Mouse (Mus musculus) cortical plate, adult 2 months (tissue): ENCODE measurements around the gene Bcar3.

Experiments
- CTCF ChIP-seq: fragments of 200-500 bp; IDR thresholded peaks from 2 replicates; pipeline ENCODE4 v1.5.1; 2011; ENCODE audit warnings: mild to moderate bottlenecking, control low read depth, low read length; ENCODE audit not compliant: insufficient read depth; ENCODE audit errors: extremely low read depth
- POLR2A ChIP-seq: fragments of 200-500 bp; IDR thresholded peaks from 2 replicates; pipeline ENCODE4 v1.6.1; 2011; ENCODE audit warnings: mild to moderate bottlenecking, low read length, control low read depth; ENCODE audit not compliant: insufficient read depth; ENCODE audit errors: extremely low read depth

DNA sequence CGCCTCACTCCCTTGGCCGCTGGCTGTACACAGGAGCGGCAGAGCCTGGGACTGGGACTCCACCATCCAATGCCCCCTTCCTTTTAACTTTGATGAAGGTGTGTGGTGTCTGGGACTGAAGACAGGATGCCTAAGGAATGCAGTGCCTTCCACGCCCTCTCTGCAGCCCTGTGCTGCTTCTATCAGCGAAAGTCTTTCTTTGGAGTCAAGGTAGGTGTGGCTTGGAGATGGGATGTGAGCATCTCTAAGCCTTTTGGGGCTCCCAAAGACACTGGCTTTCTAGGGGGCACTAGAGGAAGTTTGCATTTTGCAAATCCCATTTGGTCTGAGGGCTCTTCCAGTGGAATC is 189.8 kb downstream of the Bcar3 start:
- TF ChIP-seq CTCF (no peak), POLR2A (no peak)
